Mouse (Mus musculus) forebrain, embryonic 14.5 days (tissue): ENCODE data around the gene Hip1r. TPM values are rescaled to one million over a fixed set of nuclear protein-coding genes. Genes with fewer than 3 reads are reported as not detected.

Experiments
- ATAC-seq: fragments of 200-750 bp; cut with Nextera tagmentation; 2 replicates; pipeline ENCODE4 v1.8.0; 2017; ENCODE audit warnings: mild to moderate bottlenecking, moderate library complexity
- DNase-seq: peaks from one replicate; pipeline ENCODE4 v3.0.0-alpha.2; 2015; ENCODE audit warnings: low spot score
- H3K27ac ChIP-seq: fragments of 300-500 bp; sonication (generic); 2 replicates; pipeline ENCODE4 v1.5.1; 2014; ENCODE audit warnings: low read depth, mild to moderate bottlenecking, control low read depth, low read length, moderate library complexity
- H3K27me3 ChIP-seq: fragments of 300-500 bp; sonication (generic); replicated peaks from 2 replicates; pipeline ENCODE4 v1.6.1; 2014; ENCODE audit warnings: low read length, control low read depth, mixed read lengths; ENCODE audit not compliant: control insufficient read depth, insufficient read depth
- H3K36me3 ChIP-seq: fragments of 300-500 bp; sonication (generic); 2 replicates; pipeline ENCODE4 v1.6.1; 2014; ENCODE audit warnings: low read length, control low read depth; ENCODE audit not compliant: control insufficient read depth, insufficient read depth
- H3K4me1 ChIP-seq: fragments of 300-500 bp; sonication (generic); 2 replicates; pipeline ENCODE4 v1.6.1; 2014; ENCODE audit warnings: antibody characterized with exemption, low read length, control low read depth; ENCODE audit not compliant: control insufficient read depth, insufficient read depth
- H3K4me2 ChIP-seq: fragments of 300-500 bp; sonication (generic); 2 replicates; pipeline ENCODE4 v1.6.1; 2014; ENCODE audit warnings: mild to moderate bottlenecking, control low read depth, low read length
- H3K4me3 ChIP-seq: fragments of 300-500 bp; sonication (generic); 2 replicates; pipeline ENCODE4 v1.5.1; 2014; ENCODE audit warnings: low read depth, low read length, control low read depth
- H3K9ac ChIP-seq: fragments of 300-500 bp; sonication (generic); 2 replicates; pipeline ENCODE4 v1.6.1; 2014; ENCODE audit warnings: mild to moderate bottlenecking, low read length, control low read depth, moderate library complexity
- H3K9me3 ChIP-seq: fragments of 300-500 bp; sonication (generic); replicated peaks from 2 replicates; pipeline ENCODE4 v1.6.1; 2016; ENCODE audit warnings: low read length, control low read depth, mixed read lengths; ENCODE audit not compliant: control insufficient read depth
- WGBS: fragments of 180-500 bp; shearing (Covaris S2); extraction: QIAGEN DNeasy Blood & Tissue Kit; methylation state at CpG from one replicate; pipeline ENCODE4 v1.1.7; 2014; 5-methylcytosine and 5-hydroxymethylcytosine counted together
- polyA plus RNA-seq: library from polyadenylated mRNA; unstranded; fragments of >200 nt; fragmentation: Nextera tagmentation; extraction: Ambion mirVana; gene quantifications from 2 replicates; pipeline ENCODE4 v1.2.1, GENCODE M21; 2014

Hip1r gene
- polyA plus RNA-seq, 1 experiment from 2014 or later = 12.4 TPM

DNA sequence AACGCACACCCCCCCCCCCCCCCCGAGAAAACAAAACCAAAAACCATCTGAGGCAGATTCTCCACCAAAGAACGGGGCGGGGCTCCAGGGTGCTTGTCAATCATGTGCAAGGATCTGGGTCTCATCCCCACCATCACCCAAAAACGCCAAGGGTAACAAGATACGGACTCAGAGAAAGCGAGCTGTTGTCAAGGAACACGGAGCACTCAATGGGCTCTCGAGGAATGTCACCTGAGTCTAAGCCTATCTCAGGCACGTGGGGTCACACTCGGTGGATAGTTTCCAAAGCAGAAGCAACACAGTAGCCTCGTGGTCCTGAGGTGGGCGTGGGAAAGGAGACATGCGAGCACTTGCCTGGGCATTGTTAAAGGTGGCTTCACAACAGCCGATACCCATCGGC is 40.3 kb downstream of the Hip1r start:
- WGBS = 87% methylated on average over 16 of the region's 16 CpGs
- Histone ChIP-seq H3K36me3 (peaks cover 30% of the 10 kb centered on the region), H3K27ac (no peak overlapping the region), H3K9ac (no peak overlapping the region), H3K9me3 (no peaks in the 10 kb centered on the region), H3K4me3 (no peak overlapping the region), H3K27me3 (no peaks in the 10 kb centered on the region), H3K4me2 (no peak overlapping the region), H3K4me1 (peaks cover 53% of the 10 kb centered on the region)
- ATAC-seq (no peak), DNase-seq (no peak)

GRCm38 (mm10) chr5:124014180-124014579 is 40.8 kb downstream of the Hip1r start:
- Histone ChIP-seq H3K27ac (no peak overlapping the region), H3K4me2 (no peak overlapping the region), H3K4me1 (peaks cover 54% of the 10 kb centered on the region), H3K4me3 (no peak overlapping the region), H3K27me3 (no peaks in the 10 kb centered on the region), H3K36me3 (peaks cover 27% of the 10 kb centered on the region), H3K9me3 (no peaks in the 10 kb centered on the region), H3K9ac (no peak overlapping the region)
- DNase-seq (no peak), ATAC-seq (no peak)
- WGBS = 86% methylated on average over 3 of the region's 3 CpGs

DNA sequence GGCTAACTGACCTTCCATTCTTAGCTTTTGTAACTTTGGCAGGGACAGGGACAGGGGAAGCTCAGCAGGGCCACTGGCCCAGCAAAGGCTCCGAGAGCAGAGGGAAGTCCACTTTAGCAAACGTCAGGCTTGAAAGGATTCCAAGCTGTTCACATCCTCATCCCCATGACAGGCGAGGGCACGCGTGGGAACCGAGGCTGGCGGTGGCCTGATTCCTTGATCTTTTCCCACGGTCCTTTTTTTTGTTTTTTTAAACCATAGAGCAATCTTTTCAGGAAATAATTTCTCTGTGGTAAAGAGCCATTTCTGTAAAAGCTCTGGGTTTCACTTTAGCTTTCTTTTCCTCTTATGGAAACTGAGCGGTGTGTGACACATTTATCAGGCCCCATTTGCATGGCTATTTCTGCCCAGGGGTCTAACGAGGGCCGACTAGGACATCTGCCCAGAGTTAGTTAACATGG is 41.4 kb downstream of the Hip1r start:
- ATAC-seq (no peak), DNase-seq (peak; percentile 36)
- no peaks in the 10 kb centered on the region for H3K9me3 ChIP-seq
- no peak overlapping the region for H3K4me2 ChIP-seq
- H3K9ac ChIP-seq = no peak overlapping the region
- WGBS = 14% methylated on average over 11 of the region's 11 CpGs
- H3K4me1 ChIP-seq = peaks cover 60% of the 10 kb centered on the region
- H3K27ac ChIP-seq = no peak overlapping the region
- no peaks in the 10 kb centered on the region for H3K27me3 ChIP-seq
- peaks cover 21% of the 10 kb centered on the region for H3K36me3 ChIP-seq
- H3K4me3 ChIP-seq = no peak overlapping the region

DNA sequence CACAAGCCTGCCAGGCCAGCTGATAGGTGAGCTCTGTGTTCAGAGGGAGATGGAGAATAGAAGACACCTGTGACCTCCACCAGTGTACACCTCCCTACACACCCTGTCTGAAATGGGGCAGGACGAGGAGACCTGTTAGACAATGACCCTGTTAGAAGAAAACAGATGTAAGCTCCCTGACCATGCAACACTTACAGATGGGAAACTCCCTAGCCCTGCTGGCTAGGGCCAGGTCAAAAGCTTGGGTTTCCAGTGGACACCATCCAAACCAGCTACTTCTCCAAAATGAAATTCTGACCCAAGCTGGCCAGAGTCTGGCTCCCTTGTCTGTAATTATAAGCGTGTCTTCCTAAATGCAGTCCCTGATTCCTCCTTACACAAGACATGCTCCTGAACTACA is 42.3 kb downstream of the Hip1r start:
- 80% methylated on average over 2 of the region's 2 CpGs for WGBS
- Histone ChIP-seq H3K4me1 (peaks cover 58% of the 10 kb centered on the region), H3K9me3 (no peaks in the 10 kb centered on the region), H3K36me3 (peaks cover 13% of the 10 kb centered on the region; the same call in 1 of the 2 replicates), H3K9ac (no peak overlapping the region), H3K27me3 (no peaks in the 10 kb centered on the region), H3K27ac (no peak overlapping the region), H3K4me3 (no peak overlapping the region), H3K4me2 (no peak overlapping the region)
- no peak for DNase-seq
- ATAC-seq = no peak

DNA sequence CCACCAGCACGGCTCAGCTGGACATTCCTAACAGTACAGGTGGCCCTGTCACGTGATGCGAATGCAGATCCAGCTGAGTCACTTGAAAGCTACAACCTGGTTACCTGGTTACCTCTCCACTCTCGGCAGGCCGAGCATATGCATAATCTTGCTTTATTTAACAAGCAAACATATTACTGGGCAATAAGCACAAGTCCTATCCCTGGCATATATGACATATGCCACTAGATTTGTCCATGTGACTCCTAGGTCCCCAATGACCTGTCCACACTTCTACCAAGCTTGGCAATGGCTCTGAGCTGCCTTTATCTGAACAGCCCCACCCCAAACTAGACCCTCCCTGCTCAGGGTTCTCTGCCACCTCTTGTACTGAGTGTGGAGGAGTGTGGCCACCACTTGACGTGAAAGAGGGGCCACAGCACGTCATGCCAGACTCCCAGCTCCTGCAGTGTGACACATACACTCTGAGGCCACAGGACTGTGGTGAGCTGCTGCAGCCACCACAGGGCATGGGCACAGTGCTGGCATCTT is 42.9 kb downstream of the Hip1r start:
- H3K9me3 ChIP-seq = no peaks in the 10 kb centered on the region
- H3K4me3 ChIP-seq = no peak overlapping the region
- H3K4me1 ChIP-seq = peaks cover 52% of the 10 kb centered on the region
- no peak for DNase-seq
- H3K4me2 ChIP-seq = no peak overlapping the region
- no peak overlapping the region for H3K9ac ChIP-seq
- H3K27ac ChIP-seq = no peak overlapping the region
- H3K36me3 ChIP-seq = peaks cover 18% of the 10 kb centered on the region; the same call in 1 of the 2 replicates
- ATAC-seq = no peak
- WGBS = 83% methylated on average over 7 of the region's 7 CpGs
- no peaks in the 10 kb centered on the region for H3K27me3 ChIP-seq

DNA sequence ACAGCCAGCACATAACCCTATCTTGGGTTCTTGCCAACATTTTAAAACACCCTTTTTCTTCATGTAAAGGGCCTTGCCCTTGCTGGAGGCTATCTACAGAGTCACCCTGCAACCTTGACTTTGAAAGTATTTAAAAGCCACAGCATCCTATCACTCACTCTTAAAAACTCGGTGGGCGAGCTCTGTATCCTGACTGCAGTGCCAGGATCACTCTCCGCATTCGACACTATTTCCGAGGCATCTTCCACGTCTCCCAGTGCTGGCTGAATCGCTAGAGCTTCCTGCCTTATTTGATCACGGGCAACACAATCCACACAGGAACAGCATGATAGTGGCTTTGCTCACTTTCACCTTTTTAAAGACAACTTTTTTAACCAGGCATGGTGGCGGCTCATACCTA is 44.5 kb downstream of the Hip1r start:
- no peak for DNase-seq
- Histone ChIP-seq H3K9ac (no peak overlapping the region), H3K4me2 (no peak overlapping the region), H3K4me1 (peaks cover 38% of the 10 kb centered on the region), H3K27ac (no peak overlapping the region), H3K36me3 (peaks cover 26% of the 10 kb centered on the region; the same call in 1 of the 2 replicates), H3K27me3 (no peaks in the 10 kb centered on the region), H3K9me3 (no peaks in the 10 kb centered on the region), H3K4me3 (no peak overlapping the region)
- 86% methylated on average over 9 of the region's 9 CpGs for WGBS
- no peak for ATAC-seq

DNA sequence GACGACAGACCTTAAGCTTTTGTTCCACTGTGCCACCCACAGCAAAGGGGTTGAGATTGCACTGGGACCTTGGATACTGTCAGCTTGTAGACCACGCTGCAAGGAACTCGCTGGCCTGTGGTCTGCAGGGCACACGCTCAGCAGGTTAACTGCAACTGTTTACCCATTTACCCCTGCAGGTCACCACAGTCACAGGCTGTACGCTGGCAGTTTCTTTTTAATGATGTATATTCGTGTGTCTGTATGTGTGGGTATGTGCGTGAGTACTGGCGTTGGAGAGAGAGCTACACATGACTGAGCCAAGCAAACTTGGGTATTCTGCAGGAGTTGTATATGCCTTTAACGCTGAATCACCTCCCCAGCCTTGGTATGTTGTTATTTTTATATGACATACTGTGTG is 45.2 kb downstream of the Hip1r start:
- Histone ChIP-seq H3K9ac (no peak overlapping the region), H3K27ac (0 out of 2 replicates have a peak overlapping the region, but pooled peaks have one; percentile 11), H3K27me3 (no peaks in the 10 kb centered on the region), H3K4me1 (peaks cover 32% of the 10 kb centered on the region), H3K36me3 (peaks cover 26% of the 10 kb centered on the region; the same call in 1 of the 2 replicates), H3K9me3 (no peaks in the 10 kb centered on the region), H3K4me2 (no peak overlapping the region), H3K4me3 (no peak overlapping the region)
- ATAC-seq (no peak), DNase-seq (no peak)
- WGBS = 91% methylated on average over 9 of the region's 9 CpGs

DNA sequence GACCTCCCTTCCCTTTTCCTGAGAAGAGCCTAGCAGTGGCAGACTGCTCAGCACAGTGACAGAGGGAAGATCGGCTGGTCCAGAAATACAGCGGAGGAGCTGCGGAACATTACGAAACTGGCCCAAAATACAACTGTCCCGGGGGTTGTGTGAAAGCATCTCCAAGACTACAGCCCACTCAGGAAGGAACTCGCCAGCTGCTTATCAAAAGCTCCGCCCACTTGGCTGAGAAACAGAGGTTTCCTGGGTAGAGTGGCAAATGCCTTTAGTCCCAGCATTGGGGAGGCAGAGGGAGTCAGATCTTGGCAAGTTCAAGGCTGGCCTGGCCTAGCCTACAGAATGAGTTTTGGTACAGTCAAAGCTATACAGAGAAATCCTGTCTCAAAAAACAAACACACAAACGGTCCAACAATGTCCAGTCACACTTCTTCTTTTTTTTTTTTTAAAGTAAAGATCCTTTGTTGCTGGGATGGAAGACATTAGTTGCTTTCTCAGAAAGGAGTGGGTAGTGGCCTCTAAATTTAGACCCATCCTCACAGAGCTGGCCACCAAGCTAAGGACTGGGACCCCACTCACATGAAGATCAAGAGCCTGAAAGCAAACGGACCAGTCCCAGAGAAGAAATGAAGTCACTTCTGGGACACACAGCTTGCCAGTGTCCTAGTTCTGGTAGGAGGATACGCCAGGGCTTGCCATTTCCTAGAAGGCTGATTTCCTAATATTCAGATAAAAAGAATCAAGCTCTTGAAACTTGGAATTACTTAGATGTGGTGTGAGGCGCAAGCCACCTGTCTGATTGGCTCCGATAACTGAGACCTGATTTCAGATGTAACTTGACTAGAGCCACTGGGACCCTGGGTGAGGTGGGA is 46.2 kb downstream of the Hip1r start:
- 71% methylated on average over 12 of the region's 12 CpGs for WGBS
- no peak overlapping the region for H3K9ac ChIP-seq
- peaks cover 25% of the 10 kb centered on the region for H3K4me1 ChIP-seq
- H3K27me3 ChIP-seq = no peaks in the 10 kb centered on the region
- H3K4me2 ChIP-seq = no peak overlapping the region
- 0 out of 2 replicates have a peak overlapping the region, but pooled peaks have one; percentile 11 for H3K27ac ChIP-seq
- no peaks in the 10 kb centered on the region for H3K9me3 ChIP-seq
- DNase-seq (peak; percentile 67), ATAC-seq (no peak)
- no peak overlapping the region for H3K4me3 ChIP-seq
- peaks cover 26% of the 10 kb centered on the region; the same call in 1 of the 2 replicates for H3K36me3 ChIP-seq

DNA sequence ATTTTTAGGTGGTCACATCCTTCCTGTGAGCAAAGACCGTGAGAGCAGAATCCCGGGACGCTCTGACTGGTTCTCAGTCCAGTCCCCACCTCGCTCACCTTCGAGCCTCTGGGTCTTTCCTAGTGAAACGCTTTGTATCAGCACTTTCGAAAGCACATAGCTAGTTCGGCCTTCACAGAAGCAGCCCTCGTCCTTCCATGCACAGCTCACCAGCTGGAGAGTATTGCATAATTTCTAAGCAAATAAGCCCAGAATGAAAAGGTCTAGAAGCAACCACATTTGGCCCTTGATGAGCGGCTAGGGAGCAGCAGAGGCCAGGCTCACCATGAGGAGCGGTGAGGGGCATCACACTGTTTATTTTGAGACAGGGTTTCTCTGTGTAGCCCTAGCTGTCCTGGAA is 47.7 kb downstream of the Hip1r start:
- Histone ChIP-seq H3K27me3 (no peaks in the 10 kb centered on the region), H3K4me2 (no peak overlapping the region), H3K36me3 (peaks cover 31% of the 10 kb centered on the region), H3K27ac (peak overlapping the region; percentile 11; the same call in 1 of the 2 replicates), H3K9me3 (no peaks in the 10 kb centered on the region), H3K9ac (no peak overlapping the region), H3K4me3 (no peak overlapping the region), H3K4me1 (peaks cover 35% of the 10 kb centered on the region)
- DNase-seq (no peak), ATAC-seq (no peak)
- WGBS = 92% methylated on average over 11 of the region's 11 CpGs
